Mouse (Mus musculus) megakaryocyte, embryonic 14.5 days (primary cell): ENCODE results near the gene Rara.

Experiments used
- FLI1 ChIP-seq: IDR thresholded peaks from 2 replicates; pipeline ENCODE4 v1.6.1; 2012; ENCODE audit warnings: low read length, inconsistent platforms, mixed read lengths
- GATA1 ChIP-seq: IDR thresholded peaks from 3 replicates; pipeline ENCODE4 v1.6.1; 2012; ENCODE audit warnings: mixed read lengths, low read length, inconsistent platforms, borderline replicate concordance

GRCm38 (mm10) chr11:98938701-98939083, 11.1 kb downstream of the Rara start:
- TF ChIP-seq GATA1: no peak
- TF ChIP-seq FLI1: no peak
